Mouse (Mus musculus): ENCODE results near the gene Ppp4c. TPM values are rescaled to one million over a fixed set of nuclear protein-coding genes. Genes with fewer than 3 reads are reported as not detected.
"Not testable (repeated sequence)": the region's sequence is repeated elsewhere in the genome, so short reads cannot be mapped to it uniquely, and the experiment has no call there.

Gene Ppp4c
- polyA plus RNA-seq, 1 experiment from 2014 or later = 176 TPM

- peak; percentile 25; the same call in 1 of the 2 replicates for ATAC-seq (ENCODE audit: low FRiP score, low read depth)
- Histone ChIP-seq H3K4me1 (replicated peaks) (peaks cover 56% of the 10 kb centered on the region), H3K9ac (peak overlapping the region; percentile 26), H3K9me3 (no peaks in the 10 kb centered on the region), H3K36me3 (peaks cover 47% of the 10 kb centered on the region), H3K27ac (replicated peaks) (peak overlapping the region; percentile 92), H3K4me2 (peak overlapping the region; percentile 83), H3K27me3 (no peaks in the 10 kb centered on the region), H3K4me3 (peak overlapping the region; percentile 81)
- 26% methylated on average over 11 of the region's 11 CpGs for WGBS
Measured at GRCm38 (mm10) chr7:126792721-126793443, 586 bp upstream of the Ppp4c start.

- Histone ChIP-seq H3K9me3 (no peaks in the 10 kb centered on the region), H3K4me2 (no peak overlapping the region), H3K27me3 (no peaks in the 10 kb centered on the region), H3K4me1 (replicated peaks) (peaks cover 30% of the 10 kb centered on the region), H3K9ac (no peak overlapping the region), H3K4me3 (no peak overlapping the region), H3K27ac (replicated peaks) (no peak overlapping the region), H3K36me3 (peaks cover 50% of the 10 kb centered on the region)
- no peak for ATAC-seq (ENCODE audit: low FRiP score, low read depth)
- 95% methylated on average over 4 of the region's 4 CpGs for WGBS
Measured at GRCm38 (mm10) chr7:126789141-126789540, 3.2 kb downstream of the Ppp4c start.

DNA sequence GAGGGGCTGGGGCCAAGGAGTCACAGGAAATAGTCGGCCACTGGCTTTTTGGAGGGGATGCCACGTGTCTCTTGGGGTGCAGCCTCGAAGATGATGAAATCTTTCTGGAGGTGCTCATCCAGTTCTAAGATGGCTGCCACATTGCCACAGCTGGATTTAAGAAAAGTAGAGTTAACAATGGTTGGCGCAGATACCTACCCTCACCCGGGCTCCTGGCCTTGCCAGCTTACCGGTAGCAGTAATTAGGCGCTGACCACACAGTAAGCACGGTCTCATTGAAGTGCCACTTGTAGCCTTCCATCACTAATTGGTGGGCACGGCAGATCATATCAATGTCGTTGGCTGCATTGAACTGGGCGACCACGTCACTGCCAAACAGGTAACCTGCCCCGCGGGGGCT lies 6.2 kb downstream of the Ppp4c start:
- Histone ChIP-seq H3K9ac (no peak overlapping the region), H3K4me2 (no peak overlapping the region), H3K27ac (replicated peaks) (no peak overlapping the region), H3K27me3 (no peaks in the 10 kb centered on the region), H3K36me3 (peaks cover 50% of the 10 kb centered on the region), H3K4me1 (replicated peaks) (peaks cover 22% of the 10 kb centered on the region), H3K9me3 (no peaks in the 10 kb centered on the region), H3K4me3 (no peak overlapping the region)
- no peak for ATAC-seq (ENCODE audit: low FRiP score, low read depth)
- 94% methylated on average over 14 of the region's 14 CpGs for WGBS

GRCm38 (mm10) chr7:126785056-126785455 lies 7.2 kb downstream of the Ppp4c start:
- ATAC-seq (ENCODE audit: low FRiP score, low read depth) = no peak

GRCm38 (mm10) chr7:126784469-126784868 lies 7.8 kb downstream of the Ppp4c start:
- peaks cover 43% of the 10 kb centered on the region for H3K36me3 ChIP-seq
- ATAC-seq (ENCODE audit: low FRiP score, low read depth) = no peak
- H3K4me1 ChIP-seq (replicated peaks) = peaks cover 22% of the 10 kb centered on the region
- WGBS = 86% methylated on average over 7 of the region's 7 CpGs
- no peak overlapping the region for H3K4me2 ChIP-seq
- no peak overlapping the region for H3K27ac ChIP-seq (replicated peaks)
- no peaks in the 10 kb centered on the region for H3K27me3 ChIP-seq
- H3K4me3 ChIP-seq = no peak overlapping the region
- H3K9ac ChIP-seq = no peak overlapping the region
- no peaks in the 10 kb centered on the region for H3K9me3 ChIP-seq

More at GRCm38 (mm10) chr7:126785056-126785455, 7.2 kb downstream of the Ppp4c start:
- Histone ChIP-seq H3K4me1 (replicated peaks) (peaks cover 22% of the 10 kb centered on the region), H3K27ac (replicated peaks) (no peak overlapping the region), H3K4me3 (no peak overlapping the region), H3K9me3 (no peaks in the 10 kb centered on the region), H3K27me3 (no peaks in the 10 kb centered on the region), H3K4me2 (no peak overlapping the region), H3K9ac (no peak overlapping the region), H3K36me3 (peaks cover 49% of the 10 kb centered on the region)
- 90% methylated on average over 4 of the region's 4 CpGs for WGBS

DNA sequence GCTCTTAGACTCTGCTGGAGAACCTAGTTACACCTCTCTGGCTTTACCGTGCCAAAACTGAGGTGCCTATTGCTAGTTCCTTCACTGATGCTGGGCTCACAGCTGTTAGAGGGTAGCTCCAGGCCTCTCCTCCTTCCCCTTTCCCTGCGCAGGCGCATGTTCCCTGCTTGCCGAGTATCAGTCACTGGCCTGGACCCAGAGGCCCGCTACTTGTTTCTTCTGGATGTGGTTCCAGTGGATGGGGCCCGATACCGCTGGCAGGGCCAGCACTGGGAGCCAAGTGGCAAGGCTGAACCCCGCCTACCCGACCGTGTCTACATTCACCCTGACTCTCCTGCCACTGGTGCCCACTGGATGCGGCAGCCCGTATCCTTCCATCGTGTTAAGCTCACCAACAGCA lies 9.6 kb downstream of the Ppp4c start:
- no peak overlapping the region for H3K27ac ChIP-seq (replicated peaks)
- H3K9me3 ChIP-seq = no peaks in the 10 kb centered on the region
- no peak overlapping the region for H3K4me3 ChIP-seq
- peaks cover 27% of the 10 kb centered on the region for H3K36me3 ChIP-seq
- no peak overlapping the region for H3K4me2 ChIP-seq
- ATAC-seq (ENCODE audit: low FRiP score, low read depth) = no peak
- peaks cover 39% of the 10 kb centered on the region for H3K4me1 ChIP-seq (replicated peaks)
- H3K27me3 ChIP-seq = no peaks in the 10 kb centered on the region
- 85% methylated on average over 13 of the region's 13 CpGs for WGBS
- no peak overlapping the region for H3K9ac ChIP-seq

DNA sequence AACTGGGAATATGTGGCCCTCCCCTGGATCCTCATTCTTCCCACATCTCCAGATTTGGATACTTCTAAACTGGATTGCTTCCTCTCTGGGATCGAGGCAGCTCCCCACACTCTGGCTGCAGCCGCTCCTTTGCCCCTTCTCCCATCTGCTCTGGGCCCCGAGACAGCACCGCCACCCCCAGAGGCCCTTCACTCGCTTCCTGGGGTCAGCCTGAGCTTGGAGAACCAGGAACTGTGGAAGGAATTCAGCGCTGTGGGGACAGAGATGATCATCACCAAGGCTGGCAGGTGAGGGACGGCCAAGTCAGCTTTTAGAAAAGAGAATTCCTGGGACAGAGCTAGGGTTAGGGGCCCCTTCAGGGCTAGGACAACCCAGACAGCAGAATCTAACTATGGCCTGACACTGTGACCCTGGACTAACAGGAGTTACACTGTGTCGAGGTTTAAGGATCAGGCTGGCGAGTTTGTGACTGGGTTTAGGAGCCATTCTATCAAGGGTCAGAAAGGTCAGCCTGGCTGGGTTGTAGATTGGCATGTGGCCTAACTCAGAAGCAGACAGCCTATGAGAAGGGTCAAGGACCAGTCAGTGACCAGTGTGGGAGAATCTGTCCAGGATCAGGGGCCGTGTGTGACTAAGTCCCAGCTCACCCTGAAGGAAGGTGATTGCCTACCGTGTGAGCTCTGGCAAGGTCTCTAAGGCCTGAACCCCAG lies 10.5 kb downstream of the Ppp4c start:
- no peak overlapping the region; the same call in 1 of the 2 replicates for H3K27ac ChIP-seq (replicated peaks)
- 45% methylated on average over 11 of the region's 11 CpGs for WGBS
- H3K36me3 ChIP-seq = peaks cover 18% of the 10 kb centered on the region
- peak overlapping the region; percentile 59; the same call in 1 of the 2 replicates for H3K9ac ChIP-seq
- no peak for ATAC-seq (ENCODE audit: low FRiP score, low read depth)
- H3K9me3 ChIP-seq = no peaks in the 10 kb centered on the region
- H3K4me2 ChIP-seq = peak overlapping the region; percentile 95
- no peaks in the 10 kb centered on the region for H3K27me3 ChIP-seq
- H3K4me3 ChIP-seq = no peak overlapping the region
- H3K4me1 ChIP-seq (replicated peaks) = peaks cover 45% of the 10 kb centered on the region

DNA sequence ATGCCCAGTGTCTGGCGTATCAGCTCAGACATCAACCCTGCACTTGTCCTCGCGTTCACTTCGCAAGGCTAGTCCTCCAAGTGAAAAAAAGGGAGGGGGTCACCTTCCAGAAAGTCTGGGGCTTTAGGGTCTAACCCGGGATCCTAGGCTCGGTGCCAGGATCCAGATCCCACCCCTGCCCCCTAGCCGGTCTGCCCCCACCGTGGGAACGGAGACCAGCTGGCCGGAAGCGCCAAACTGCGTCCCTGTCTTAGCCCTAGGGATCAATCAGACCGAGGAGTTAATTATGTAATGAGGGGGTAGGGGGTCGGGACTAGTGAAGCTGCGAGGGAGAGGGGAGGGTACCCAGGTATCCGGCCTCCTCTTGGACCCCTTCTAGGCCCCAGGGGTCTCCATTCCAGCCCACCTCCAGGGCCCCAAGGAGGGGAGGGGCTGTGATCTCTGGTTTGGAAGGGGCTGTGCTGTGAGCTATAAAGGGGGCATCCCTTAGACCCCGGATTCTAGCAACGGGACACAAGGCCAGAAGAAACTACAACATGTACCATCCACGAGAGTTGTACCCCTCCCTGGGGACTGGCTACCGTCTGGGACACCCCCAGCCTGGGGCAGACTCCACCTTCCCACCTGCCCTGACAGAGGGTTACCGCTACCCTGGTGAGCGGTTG lies 11.2 kb downstream of the Ppp4c start, which contains the start of gene Tbx6:
Gene Tbx6, plus strand, starts transcription at position 513 of the 665 bp plus-strand sequence.
- Histone ChIP-seq H3K4me1 (replicated peaks) (peaks cover 50% of the 10 kb centered on the region), H3K4me2 (peak within 1 kb of the TSS; percentile 95), H3K36me3 (peaks cover 11% of the 10 kb centered on the region), H3K4me3 (peak within 1 kb of the TSS; percentile 43), H3K9me3 (no peaks in the 10 kb centered on the region), H3K27me3 (no peaks in the 10 kb centered on the region), H3K9ac (peak within 1 kb of the TSS; percentile 59), H3K27ac (replicated peaks) (peak within 1 kb of the TSS; percentile 76)
- WGBS = 5% methylated on average over 22 of the region's 22 CpGs
- peak; percentile 19; the same call in 1 of the 2 replicates for ATAC-seq (ENCODE audit: low FRiP score, low read depth)

DNA sequence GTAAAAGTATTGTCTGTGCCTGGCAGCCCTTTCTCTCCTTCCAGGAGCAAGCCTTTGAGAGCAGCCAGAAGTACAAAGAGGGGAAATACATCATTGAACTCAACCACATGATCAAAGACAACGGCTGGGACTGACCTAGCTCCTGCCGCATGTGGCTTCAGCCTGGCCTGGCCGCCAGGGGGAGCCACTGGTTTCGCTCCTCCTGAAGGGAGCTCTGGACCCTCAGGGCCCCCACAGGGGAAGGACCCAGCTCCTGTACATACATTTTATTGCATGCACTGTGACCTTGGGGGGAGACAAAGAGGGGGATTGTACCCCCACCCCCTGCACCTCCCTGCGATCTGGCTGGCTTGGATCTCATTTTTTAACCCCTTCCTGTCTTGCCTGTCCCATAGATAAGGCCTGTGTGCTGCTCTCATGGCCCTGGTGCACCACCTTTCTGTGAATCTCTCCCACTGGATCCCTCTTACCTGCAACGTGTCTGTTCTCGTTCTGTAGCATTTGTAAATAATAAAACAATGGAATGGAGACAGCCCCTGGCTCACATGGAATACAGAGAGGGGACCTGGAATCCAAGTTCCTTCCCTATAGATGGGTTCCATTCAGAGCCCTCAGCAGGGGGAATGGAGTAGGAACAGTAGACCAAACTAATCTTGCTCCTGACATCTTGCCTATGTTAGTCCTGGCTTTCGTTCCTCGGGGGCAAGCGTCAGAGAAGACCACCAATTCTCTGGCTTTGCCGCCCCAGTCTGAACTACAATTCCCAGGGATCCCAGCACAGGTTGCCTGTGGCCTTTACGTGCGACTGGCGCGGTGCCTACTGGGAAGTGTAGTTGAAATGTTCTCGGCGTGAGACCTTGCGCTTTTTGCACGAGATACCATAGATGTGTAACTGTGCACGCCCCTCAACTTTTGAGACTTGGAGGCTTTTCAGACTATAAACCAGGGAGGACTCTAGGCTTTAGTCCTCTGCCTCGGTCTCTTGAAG lies 12.0 kb downstream of the Ppp4c start:
- Histone ChIP-seq H3K4me1 (replicated peaks) (peaks cover 58% of the 10 kb centered on the region), H3K4me2 (peak overlapping the region; percentile 95), H3K9me3 (no peaks in the 10 kb centered on the region), H3K27ac (replicated peaks) (peak overlapping the region; percentile 76), H3K27me3 (no peaks in the 10 kb centered on the region), H3K36me3 (peaks cover 3% of the 10 kb centered on the region), H3K9ac (peak overlapping the region; percentile 59), H3K4me3 (peak overlapping the region; percentile 43)
- ATAC-seq (ENCODE audit: low FRiP score, low read depth) = peak; percentile 72
- under 1% methylated on average over 21 of the region's 21 CpGs for WGBS

GRCm38 (mm10) chr7:126779101-126779500 lies 13.2 kb downstream of the Ppp4c start:
- not testable (repeated sequence) for H3K4me2 ChIP-seq; H3K27me3 ChIP-seq; H3K4me3 ChIP-seq; ATAC-seq (ENCODE audit: low FRiP score, low read depth); H3K36me3 ChIP-seq; H3K9me3 ChIP-seq; H3K27ac ChIP-seq (replicated peaks); H3K9ac ChIP-seq
- H3K4me1 ChIP-seq (replicated peaks) = peaks cover 58% of the 10 kb centered on the region
- whole genome bisulfite sequencing = 91% methylated on average over 7 of the region's 7 CpGs

DNA sequence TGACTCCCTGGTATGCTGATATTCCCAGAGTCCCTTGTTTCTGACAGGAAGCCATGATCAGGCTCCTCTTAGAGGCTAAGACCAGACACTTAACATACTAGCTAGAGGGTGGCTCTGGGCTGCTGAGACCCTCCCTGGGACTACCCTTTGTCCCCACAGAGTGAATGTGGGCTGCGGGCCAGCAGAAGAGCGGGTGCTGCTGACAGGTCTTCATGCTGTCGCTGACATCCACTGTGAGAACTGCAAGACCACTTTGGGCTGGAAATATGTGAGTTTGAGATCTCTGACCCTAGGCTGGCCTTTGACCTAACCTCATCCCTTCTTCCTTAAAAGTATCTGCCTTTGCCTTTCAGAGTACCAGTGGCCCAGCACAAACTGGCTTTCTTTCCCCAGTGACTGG lies 14.1 kb downstream of the Ppp4c start:
- Histone ChIP-seq H3K27me3 (no peaks in the 10 kb centered on the region), H3K27ac (replicated peaks) (no peak overlapping the region), H3K9ac (peak overlapping the region; percentile 96; the same call in 1 of the 2 replicates), H3K4me3 (peak overlapping the region; percentile 88; the same call in 1 of the 2 replicates), H3K4me2 (peak overlapping the region; percentile 93), H3K36me3 (no peaks in the 10 kb centered on the region), H3K4me1 (replicated peaks) (peaks cover 58% of the 10 kb centered on the region), H3K9me3 (no peaks in the 10 kb centered on the region)
- WGBS = 87% methylated on average over 3 of the region's 3 CpGs
- ATAC-seq (ENCODE audit: low FRiP score, low read depth) = no peak

All from hindbrain, embryonic 15.5 days (tissue).